Mouse (Mus musculus) testis, adult 2 months (tissue): ENCODE results near the gene Ttyh2.
"Not testable (repeated sequence)": the region's sequence is repeated elsewhere in the genome, so short reads cannot be mapped to it uniquely, and the experiment has no call there.

Source experiments
- CTCF ChIP-seq: fragments of 200-500 bp; IDR thresholded peaks from 2 replicates; pipeline ENCODE4 v1.5.1; 2012; ENCODE audit warnings: low read depth, mild to moderate bottlenecking, inconsistent platforms, low read length, moderate library complexity; ENCODE audit not compliant: control insufficient read depth, insufficient read depth, insufficient replicate concordance
- POLR2A ChIP-seq: fragments of 200-500 bp; IDR thresholded peaks from 2 replicates; pipeline ENCODE4 v1.6.1; 2012; ENCODE audit warnings: low read depth, mild to moderate bottlenecking, inconsistent platforms, low read length, moderate library complexity; ENCODE audit not compliant: control insufficient read depth

DNA sequence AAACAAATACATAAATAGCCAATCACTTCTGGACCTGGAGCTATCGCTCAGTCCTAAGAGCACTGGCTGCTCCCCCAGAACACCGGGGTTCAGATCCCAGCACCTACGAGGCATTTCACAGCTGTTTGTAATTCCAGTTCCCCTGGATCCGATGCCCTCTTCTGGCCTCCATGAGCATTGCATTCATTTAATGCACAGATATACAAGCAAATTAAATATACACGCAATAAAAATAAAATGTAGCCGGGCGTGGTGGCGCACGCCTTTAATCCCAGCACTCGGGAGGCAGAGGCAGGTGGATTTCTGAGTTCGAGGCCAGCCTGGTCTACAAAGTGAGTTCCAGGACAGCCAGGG lies 7.3 kb upstream of the Ttyh2 start:
- not testable (repeated sequence) for TF ChIP-seq CTCF, POLR2A
